Mouse (Mus musculus) gastrocnemius, adult 18-20 months (tissue): Measurements from ENCODE around the gene Gm45213. TPM values are rescaled to one million over a fixed set of nuclear protein-coding genes. Genes with fewer than 3 reads are reported as not detected.
A peak's percentile ranks its signal among the peaks of the same experiment; 100 is the strongest.

ENCODE experiments used
- DNase-seq: peaks from one replicate; pipeline ENCODE4 v3.0.0; 2021; ENCODE audit warnings: low spot score
- total RNA-seq, 2 experiments: library from RNA; stranded (reverse); gene quantifications; 2 replicates each; pipeline ENCODE4 v1.2.3; 2021

Gene Gm45213
- total RNA-seq, 2 experiments from 2014 or later: not detected

GRCm38 (mm10) chr7:66106581-66107056 lies 63.2 kb downstream of the Gm45213 start:
- no peak for DNase-seq

- DNase-seq: no peak
Measured at GRCm38 (mm10) chr7:66107206-66107605, 63.8 kb downstream of the Gm45213 start.

GRCm38 (mm10) chr7:66107930-66108329 lies 64.5 kb downstream of the Gm45213 start:
- DNase-seq: no peak

GRCm38 (mm10) chr7:66108961-66109854 lies 65.8 kb downstream of the Gm45213 start, which contains the start of gene Chsy1:
TSS of gene Chsy1 (plus strand) at chr7:66109515.
- peak; percentile 83 for DNase-seq

GRCm38 (mm10) chr7:66109855-66110635 lies 66.6 kb downstream of the Gm45213 start:
- no peak for DNase-seq

GRCm38 (mm10) chr7:66110636-66111112 lies 67.3 kb downstream of the Gm45213 start:
- DNase-seq: no peak

GRCm38 (mm10) chr7:66111211-66111610 lies 67.8 kb downstream of the Gm45213 start:
- no peak for DNase-seq

Other genes with a start within 250 kb of the Gm45213 start
- 10 to 100 TPM; 15.8 to 19.4 TPM for gene Pcsk6, start 181.9 kb upstream of the Gm45213 start, total RNA-seq
- 10 to 100 TPM; 17.1 to 17.6 TPM for gene Snrpa1, start 15.4 kb downstream of the Gm45213 start, total RNA-seq
- 10 to 100 TPM; 32.0 to 32.5 TPM for gene Selenos, start 36.0 kb downstream of the Gm45213 start, total RNA-seq
- gene Chsy1, start 65.9 kb downstream of the Gm45213 start, total RNA-seq: 1 to 10 TPM; 3.1 to 3.8 TPM